Mouse (Mus musculus): ENCODE data around the gene Ppard.

The Ppard gene

DNA sequence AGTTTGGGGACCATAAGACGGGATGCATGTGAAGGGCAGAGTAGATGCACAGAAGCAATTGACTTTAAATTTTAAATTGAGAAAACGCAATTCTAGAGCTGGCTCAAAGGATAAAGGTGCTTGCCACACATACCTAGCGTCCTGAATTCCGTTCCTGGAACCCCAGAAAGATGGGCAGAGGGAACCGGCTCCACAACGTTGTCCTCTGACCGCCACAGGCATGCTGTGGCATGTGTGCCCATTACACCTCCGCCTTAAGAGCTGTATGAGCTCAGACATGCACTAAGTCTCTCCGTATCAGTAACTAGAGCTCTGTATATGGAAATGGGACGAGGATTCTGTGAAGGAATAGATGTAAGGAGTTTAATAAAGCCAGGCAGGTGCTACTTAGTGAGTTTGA lies 7.9 kb upstream of the Ppard start:
- no peak for DNase-seq

DNA sequence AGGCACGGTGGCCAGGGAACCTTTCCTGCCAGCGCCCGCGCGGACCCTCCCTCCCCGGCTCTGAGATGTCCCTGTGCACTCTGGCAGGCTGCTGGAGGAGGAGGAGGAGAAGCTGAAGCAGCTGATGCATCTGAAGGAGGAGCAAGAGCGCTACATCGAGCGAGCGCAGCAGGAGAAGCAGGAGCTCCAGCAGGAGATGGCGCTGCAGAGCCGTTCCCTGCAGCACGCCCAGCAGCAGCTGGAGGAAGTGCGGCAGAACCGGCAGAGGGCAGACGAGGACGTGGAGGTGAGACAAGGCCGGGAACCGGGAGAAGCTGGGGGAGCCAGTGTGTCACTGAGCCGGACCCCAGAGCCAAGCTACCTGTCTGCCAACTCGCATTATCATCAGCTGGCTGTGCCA lies 6.5 kb upstream of the Ppard start:
- peak; percentile 93 to 97 for DNase-seq

DNA sequence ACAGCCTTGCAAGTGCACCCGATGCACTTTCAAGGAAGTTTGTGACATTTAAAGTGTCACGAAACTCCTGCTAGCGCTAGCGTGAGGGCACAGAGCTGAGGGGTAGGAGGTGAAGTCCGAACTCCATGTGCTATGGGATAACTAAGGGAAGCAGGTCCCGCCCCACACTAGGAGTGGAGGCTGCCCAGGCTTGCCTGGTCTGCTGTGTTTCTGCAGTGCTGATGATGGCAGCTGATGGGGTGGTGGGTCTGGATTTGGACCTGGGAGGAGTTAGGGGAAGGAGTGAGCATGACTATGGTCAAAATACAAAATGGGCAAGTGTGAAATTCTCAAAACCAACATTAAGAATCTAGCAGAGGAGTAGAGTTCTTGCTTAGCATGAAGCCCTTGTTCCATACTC lies 2.0 kb upstream of the Ppard start:
- no peak for DNase-seq

DNA sequence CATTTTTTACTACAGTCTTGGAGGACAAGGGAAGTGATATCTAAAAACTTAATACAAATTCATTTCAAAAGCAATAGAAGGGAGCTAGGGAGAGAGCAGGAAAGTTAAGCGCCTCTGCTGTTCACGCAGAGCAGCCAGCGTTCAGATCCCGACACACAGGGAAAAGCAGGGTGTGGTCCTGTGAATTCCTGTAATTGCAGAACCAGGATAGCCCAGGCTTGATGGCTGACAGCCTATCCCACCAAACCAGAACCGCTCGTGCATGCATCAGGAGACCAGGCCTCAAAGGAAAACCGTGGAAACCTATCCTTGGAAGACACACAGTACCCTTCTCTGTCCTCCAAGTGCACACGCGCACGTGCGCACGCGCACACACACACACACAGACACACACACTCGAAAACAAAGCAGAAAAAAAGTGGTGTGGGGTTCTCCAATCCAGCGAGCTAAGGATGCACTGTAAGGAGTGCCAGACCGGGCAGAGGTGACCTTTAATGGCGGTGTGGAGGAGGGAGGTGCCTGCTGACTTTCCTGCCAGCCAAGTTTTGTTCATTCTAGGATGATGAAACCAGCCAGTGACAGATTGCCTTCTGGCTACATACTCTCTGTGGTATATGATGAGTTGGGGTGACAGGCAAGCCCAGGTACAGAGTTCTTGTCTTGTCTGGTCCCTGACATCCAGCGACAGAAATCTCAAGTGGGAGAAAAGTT lies 1.3 kb upstream of the Ppard start:
- no peak for DNase-seq

DNA sequence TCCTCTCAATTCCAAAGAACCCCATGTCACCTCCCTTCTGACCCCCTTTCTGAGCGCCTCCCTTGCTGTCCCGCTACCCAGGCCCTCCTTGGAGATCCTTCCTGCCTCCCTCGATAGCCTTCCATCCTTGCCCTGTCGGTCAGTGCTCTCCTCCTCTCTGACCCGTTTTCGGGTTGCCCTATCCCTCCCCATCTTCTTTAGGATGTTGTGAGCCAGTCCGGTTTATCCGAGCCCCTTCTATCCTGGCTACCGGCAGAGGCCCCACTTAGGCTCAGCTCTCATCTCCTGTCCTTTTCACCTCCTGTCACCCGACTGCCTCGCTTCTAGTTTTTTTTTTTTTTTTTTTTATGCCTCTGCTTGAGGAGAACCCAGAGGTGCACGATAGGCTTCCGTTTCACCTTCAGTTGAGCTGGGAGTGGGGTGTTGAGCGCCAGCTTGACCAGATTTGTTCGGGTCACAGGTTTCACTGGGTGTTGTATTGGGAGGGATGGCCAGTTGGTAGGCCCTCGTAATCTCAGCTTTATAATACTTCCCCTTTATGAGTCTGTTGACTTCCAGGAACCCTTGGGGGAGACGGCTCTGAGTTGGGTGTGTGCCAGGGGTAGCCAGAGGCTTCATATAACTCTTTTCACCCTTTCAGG lies 711 bp downstream of the Ppard start:
- DNase-seq = peak; percentile 38 to 51

DNA sequence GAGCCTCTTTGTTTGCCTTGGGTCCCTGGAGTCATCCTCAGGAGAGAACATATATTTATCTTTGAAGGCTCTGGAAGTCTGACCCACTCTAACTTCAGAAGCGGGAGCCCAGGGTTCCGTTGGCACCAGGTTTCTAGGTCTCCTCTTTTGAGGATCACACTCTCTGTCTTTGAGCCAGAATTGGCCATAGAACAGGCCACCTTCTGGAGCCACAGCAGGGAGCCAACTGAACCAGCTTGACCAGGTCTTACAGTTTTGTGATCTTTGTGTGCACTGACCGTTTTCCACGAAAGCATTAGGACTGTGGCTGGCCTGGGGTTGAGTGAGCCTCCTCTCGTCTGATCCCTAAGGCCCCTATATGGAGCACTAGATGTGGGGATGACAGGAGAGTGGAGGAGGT lies 2.1 kb downstream of the Ppard start:
- peak; percentile 61 to 65 for DNase-seq

DNA sequence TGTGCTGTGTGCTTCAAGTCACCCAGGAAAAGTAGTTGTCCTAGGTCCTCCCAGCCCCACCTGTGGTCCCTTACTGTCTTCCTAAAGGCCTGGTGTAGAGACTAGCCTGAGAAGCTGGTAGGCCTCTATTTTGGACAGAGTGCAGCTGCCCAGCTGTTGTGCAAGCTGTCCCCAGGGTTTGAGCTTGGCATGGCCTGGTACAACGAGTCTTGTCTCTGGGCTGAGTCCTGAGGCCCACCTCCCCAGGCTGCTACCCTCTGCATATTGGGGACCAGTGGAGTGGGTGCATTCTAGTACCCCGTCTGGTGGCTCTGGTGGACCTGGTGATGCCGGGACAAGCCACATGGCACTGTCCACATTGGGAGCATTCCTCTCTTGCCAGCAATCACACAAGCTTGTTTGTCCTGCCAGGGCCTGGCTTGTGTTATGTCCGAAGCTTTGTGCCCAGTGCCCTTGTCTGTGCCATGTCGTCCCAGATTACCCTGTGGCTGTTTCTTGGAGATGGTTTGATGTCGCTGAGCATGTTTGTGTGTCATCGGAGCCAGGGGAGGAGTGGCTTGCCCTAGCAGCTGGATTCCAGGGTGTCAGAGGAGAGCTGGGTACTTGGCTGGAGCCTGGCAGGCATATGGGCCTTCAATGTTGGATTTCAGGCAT lies 3.6 kb downstream of the Ppard start:
- DNase-seq = peak; percentile 45 to 49

DNA sequence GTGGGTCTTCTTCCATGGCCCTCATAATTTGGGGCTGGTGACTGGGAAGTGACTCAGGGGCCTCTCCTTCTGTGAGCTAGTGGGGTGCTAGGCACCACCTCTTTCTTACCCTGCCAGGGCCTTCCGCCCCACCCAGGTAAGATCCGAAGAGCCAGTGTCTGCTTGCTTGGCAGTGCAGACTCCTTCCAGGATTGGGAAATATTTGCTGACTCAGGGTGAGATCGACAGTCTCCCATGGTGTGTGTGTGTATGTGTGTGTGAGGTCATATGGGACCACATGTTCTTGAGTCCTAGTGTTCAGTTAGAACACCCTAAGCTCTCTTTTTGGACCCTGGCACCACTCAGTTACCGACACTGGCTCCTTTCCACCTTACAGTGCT lies 4.1 kb downstream of the Ppard start:
- DNase-seq = no peak

DNA sequence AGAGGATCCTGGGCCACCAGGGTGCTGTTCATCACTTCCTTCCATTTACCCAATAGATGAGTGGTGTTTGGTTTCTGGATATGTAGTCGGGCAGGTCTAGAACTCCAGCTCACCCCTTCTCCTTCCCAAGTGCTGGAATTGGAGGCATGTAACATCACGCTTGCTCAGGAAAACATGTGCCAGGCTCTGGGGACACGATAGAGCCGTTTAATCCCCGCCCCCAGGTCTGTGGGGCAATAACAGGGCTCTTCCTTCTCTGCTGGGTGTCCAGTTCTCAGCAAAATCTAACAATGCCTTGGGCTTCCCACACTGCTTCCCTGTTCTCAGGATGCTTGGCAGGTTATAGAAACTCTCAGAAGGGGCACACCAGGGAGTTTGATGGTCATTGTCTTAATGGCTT lies 4.9 kb downstream of the Ppard start:
- no peak for DNase-seq

DNA sequence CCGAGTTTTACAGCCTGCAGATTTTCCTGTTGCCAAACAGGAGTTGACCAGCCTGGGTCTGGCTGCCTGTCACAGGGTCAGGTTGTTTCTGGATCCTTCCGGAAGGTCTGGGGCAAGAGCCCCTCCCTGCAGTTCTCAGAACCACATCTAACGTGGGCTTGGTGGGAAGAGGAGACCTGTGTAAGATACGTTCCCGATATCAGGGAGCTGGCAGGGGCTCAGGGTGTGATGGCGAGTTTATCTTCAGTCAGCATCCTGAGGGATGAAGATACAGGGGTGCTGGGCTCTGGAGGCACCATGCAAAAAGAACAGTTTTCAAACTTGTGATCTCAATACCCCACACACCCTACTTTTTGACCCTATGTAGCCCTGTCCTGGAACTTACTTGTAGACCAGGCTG lies 5.4 kb downstream of the Ppard start:
- no peak for DNase-seq

DNA sequence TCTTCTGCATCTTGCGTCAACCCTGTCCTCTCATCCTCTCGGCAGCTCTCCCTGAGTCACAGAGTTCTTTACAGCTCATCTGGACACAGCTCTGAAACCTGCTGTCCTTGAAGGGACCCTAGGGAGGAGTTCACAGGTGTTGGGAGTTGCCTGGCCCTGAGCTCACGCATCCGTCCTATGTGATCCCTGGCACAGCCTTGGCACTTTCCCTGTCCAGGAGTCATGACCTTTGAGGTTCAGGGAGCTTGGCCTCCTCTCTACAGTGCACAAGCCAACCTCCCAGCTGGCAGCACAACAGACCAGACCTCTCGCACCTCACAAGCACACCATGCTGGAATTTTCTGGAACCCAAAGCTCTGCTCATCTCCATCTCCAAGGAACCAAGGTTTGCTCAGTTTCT lies 8.3 kb downstream of the Ppard start:
- DNase-seq = no peak

DNA sequence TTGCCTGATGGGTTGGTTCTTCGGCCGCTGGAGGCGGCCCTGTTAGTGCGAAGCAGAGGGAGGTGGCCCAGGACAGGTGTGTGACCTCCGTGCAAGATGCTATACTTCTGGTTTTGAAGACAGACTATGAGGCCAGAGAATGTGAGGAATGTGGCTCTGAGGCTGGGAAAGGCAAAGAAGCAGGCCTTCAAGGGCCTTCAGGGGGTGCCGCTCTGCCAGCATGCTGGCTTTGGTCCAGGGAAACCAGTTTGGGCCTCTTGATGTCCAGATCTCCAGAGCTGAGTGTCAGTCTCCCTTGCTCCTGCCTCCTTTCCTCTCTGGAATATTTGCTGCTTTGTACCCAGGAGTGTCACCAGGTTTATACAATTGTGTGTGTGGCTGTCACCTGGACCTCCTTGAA lies 9.8 kb downstream of the Ppard start:
- DNase-seq = no peak

DNA sequence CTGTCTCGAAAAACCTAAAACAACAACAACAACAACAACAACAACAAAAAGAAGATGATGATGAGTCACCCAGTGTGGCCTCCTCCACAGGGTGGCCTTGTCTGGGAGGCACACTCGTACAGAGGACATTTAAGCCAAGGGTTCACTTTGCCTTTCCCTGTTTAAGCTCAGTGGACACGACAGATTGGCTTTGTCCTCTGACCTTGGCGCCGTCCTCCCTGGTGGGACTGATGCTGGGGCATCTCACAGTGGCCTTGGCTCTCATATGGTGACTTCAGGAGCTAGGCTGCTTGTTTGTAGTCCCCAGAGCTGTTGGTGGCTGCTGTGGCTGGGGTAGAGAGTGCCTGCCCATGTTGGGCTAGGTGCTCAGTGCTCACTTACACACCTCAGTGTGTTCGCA lies 11.7 kb downstream of the Ppard start:
- no peak for DNase-seq

DNA sequence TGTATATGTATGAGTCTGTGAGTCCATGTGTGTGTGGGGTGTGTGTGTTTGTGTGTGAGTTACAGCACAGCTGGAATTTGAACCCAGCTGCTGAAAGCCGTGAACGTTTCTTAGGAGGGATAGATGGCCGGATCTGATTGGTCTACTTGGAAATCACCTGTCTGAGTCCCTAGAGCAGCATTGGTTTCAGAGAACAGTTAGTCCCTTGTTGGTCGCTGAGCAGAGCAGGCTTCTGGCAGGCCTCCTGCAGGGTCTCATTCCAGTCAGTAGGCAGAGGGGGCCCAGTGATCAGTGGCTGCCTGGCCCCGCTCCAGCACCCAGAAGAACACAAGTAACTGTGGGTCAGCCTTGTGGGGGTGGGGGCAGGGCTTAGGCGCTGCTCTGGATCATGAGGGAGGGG lies 12.2 kb downstream of the Ppard start:
- peak in 1 of 2 experiments; percentile 58 for DNase-seq

DNA sequence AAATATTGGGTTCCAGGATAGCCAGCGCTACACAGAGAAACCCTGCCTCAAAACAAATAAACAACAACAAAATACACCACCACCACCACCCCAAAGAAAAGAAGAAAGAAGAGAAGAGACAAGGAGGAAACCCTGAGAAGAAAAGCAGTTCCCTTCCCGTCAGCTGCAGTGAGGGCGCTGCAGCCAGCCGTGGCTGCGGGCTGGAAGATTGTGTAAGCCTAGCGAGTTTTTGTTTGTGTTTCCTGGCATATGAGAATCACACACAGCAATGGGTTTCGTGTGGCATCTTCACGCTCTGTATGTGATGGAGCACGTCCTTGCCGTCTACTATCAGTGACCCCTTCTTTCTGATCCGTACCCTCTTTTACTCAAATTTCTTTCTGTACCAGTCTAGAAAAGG lies 14.1 kb downstream of the Ppard start:
- DNase-seq = no peak

DNA sequence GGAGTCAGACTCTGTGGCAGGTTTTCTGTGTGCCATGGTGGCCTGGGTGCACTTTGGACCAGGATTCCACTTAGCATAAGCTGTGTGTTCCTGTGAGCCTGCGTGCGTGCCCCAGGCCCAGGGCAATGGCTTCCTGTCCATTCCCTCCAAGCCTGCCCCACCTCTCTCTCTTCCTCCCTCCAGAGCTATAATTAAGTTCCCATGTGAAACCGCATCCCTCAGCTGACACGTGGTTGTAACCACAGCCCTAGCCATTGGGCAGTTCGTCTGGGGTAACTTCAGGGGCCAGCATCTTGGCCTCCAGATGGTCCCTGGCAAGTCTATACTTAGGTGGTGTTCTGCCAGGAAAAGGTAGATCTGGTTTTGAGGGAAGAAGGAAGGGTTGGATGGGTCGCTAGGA lies 15.1 kb downstream of the Ppard start:
- DNase-seq = no peak

DNA sequence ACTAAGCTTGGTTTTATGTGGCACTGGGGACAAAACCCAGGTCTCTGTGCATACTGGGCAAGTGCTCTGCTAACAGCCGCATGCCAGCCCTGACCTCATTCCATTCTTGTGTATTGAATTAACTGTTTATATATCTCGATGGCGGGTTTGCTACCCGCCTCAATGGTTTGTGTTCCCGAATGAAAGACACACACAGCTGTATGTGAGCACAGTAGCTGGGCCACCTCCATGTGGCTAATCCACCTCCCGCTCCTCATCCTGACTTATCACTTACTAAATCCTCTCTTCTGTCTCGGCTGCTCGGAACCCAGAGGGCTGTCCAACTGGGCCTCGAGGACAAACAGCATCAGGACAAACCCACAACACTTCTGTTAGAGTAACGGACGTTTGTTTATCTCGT lies 16.6 kb downstream of the Ppard start:
- DNase-seq = no peak

DNA sequence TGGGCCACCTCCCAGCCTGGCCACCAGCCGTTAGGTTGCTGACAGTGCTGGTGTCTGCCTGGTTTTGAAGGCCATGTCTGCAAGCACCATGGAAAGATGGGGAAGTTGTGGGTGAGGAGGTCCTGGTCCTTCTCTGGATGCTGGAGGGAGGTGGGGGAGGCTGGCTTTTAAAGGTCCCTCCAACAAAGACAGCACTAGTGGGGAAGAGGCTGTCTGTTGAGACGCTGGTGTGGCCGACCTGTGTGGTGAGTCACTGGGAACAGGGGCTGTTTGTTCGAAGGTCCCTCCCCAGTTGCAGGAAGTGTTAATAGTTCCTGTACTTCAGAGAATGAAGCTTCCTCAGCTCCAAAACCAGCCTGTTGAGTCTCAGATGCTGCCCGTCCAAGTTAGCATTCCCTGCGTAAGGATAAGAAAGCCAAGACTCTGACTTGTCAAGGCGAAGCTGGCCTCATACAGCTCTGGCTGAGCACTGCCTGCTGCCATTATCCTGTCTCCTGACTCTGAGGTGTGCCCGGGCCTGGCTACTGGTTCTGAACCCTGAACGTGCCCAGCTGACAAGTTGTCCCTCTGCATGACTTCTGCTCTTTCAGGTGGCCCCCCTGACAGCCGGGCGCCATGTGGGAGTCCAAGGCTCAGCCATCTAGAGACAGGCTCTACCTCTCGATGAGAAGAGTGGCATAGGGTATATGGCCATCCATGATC lies 19.2 kb downstream of the Ppard start:
- DNase-seq = no peak

DNA sequence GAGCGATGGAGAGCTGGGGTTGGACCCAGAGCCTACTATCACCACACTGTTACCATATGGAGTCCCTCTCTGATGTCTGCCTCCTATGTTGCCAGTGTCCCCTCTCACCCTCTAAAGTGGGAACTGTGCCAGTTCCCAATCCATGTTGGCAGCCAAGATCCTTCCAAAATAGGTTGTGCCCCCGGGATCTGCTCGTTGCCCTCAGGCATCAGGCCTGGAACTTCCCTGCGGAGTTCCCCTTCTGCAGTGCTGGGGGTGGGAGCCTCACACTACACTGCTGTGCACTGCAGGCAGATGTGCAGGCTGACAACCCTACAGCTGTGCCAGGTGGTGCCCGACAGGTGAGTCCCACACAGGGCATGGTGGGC lies 19.8 kb downstream of the Ppard start:
- no peak for DNase-seq

DNA sequence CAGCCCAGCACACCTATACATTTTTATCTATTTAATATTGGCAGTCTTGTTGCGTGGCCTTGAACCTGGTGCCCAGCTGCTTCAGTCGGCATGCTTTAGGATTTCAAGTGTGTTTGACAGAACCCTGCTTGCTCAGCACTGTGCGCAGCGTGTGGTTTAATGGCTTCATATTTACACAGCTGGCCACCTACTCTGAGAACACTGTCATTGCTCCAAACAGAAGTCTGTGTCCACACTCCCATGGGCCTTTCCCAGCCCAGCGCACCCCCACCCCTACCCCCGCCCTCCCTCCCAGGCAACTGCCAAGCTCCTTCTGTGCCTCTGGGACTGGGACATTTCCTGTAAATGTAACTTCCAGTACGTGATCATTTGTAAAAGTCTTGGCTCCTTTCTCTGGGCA lies 20.7 kb downstream of the Ppard start:
- DNase-seq = no peak

DNA sequence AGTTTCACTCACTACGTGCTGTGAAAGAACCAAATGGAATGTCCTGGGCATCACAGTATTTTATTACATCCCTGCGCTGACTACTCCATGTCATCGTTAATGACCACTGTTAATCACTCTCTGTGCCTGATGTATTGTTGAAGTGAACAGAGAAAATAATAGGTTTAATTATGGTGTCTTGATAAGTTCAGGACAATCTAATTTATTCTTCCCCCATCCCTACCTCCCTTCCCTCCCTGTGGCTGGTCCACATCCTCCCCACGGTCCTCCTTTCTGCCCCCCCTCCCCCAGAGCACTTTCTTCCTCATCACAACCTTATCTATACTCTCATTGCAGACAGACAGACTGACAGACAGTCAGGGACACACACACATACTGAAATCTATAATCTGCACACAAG lies 22.3 kb downstream of the Ppard start:
- DNase-seq = no peak

DNA sequence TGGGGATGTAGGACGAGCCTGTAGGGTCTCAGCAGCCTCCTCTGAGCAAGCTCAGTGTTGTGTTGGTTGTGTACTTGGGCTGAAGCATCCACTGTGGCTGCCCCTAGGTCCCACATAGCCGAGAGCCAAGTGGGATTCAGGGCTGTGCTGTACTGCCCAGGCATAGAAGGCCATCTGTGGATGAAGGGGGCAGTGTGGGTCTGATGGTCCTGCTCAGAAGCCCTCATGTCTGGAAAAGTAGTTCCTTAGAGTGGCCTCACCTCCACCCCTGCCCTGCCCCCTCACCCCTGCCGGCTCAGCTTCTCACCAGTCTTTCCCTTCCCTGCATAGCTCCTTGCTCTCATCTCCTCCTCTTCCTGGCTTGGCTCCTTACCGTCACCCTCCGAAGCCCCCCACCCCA lies 23.2 kb downstream of the Ppard start:
- no peak for DNase-seq

DNA sequence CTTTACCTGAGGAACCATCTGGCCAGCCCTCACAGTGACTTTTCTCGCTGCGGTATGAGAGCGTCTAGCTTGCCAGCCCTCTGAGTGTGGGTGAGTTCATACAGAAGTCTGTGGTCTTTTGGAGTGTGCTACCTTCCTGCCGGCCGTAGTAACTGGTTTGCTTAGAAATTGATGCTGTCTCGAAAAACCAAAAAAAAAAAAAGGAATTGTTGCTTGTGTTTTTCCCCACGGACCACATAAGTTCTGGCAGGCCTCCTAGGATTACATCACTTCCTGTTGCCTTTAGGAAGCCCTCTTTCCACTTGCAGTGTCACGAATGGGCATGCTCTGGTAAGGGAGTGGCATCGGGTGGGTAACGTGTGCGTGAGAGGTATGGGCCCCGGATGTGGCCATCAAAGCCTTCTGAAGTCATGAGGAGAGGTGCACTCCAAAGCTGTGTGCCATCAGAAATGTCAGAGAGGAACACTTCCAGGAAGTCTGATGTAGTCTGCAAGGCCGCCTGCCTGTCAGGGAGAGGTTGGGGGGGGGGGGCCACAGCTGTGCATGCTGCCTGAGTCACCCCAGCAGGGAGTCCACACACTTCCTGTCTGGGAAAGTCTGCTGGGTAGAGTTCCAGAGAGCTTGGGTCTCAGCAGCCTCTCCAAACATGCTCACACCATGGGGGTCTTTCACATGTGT lies 24.3 kb downstream of the Ppard start:
- DNase-seq = no peak
